Mouse (Mus musculus) embryonic facial prominence, embryonic 12.5 days (tissue): ENCODE measurements around the gene Actr10. TPM values are rescaled to one million over a fixed set of nuclear protein-coding genes. Genes with fewer than 3 reads are reported as not detected.
A peak's percentile ranks its signal among the peaks of the same experiment; 100 is the strongest.

Experiments used
- ATAC-seq: fragments of 200-750 bp; cut with Nextera tagmentation; 2 replicates; pipeline ENCODE4 v1.8.0; 2017; ENCODE audit not compliant: insufficient number of reproducible peaks, insufficient read depth, low FRiP score, low TSS enrichment
- H3K27ac ChIP-seq: fragments of 300-500 bp; sonication (generic); 2 replicates; pipeline ENCODE4 v1.5.1; 2016; ENCODE audit warnings: mild to moderate bottlenecking
- H3K27me3 ChIP-seq: fragments of 300-500 bp; sonication (generic); 2 replicates; pipeline ENCODE4 v1.6.1; 2016; ENCODE audit warnings: mild to moderate bottlenecking, moderate library complexity
- H3K36me3 ChIP-seq: fragments of 300-500 bp; sonication (generic); 2 replicates; pipeline ENCODE4 v1.6.1; 2016; ENCODE audit warnings: mild to moderate bottlenecking
- H3K4me1 ChIP-seq: fragments of 300-500 bp; sonication (generic); 2 replicates; pipeline ENCODE4 v1.6.1; 2016
- H3K4me2 ChIP-seq: fragments of 300-500 bp; sonication (generic); replicated peaks from 2 replicates; pipeline ENCODE4 v1.6.1; 2016; ENCODE audit warnings: mild to moderate bottlenecking, moderate library complexity
- H3K4me3 ChIP-seq: fragments of 300-500 bp; sonication (generic); 2 replicates; pipeline ENCODE4 v1.5.1; 2016; ENCODE audit warnings: mild to moderate bottlenecking
- H3K9ac ChIP-seq: fragments of 300-500 bp; sonication (generic); 2 replicates; pipeline ENCODE4 v1.6.1; 2016; ENCODE audit warnings: mild to moderate bottlenecking, moderate library complexity
- H3K9me3 ChIP-seq: fragments of 300-500 bp; sonication (generic); 2 replicates; pipeline ENCODE4 v1.6.1; 2016; ENCODE audit warnings: mild to moderate bottlenecking, moderate library complexity
- WGBS: fragments of 180-500 bp; shearing (Covaris S2); methylation state at CpG from one replicate; pipeline ENCODE4 v1.1.7; 2016; 5-methylcytosine and 5-hydroxymethylcytosine counted together
- polyA plus RNA-seq: library from polyadenylated mRNA; unstranded; fragments of >200 nt; fragmentation: Nextera tagmentation; extraction: Ambion mirVana; gene quantifications from 2 replicates; pipeline ENCODE4 v1.2.1, GENCODE M21; 2016

The Actr10 gene
- polyA plus RNA-seq = 224 and 237 TPM in 2 replicates

GRCm38 (mm10) chr12:70937571-70938384, at the start of gene Actr10:
Gene Actr10, plus strand, starts transcription at chr12:70937857.
- peaks cover 7% of the 10 kb centered on the region; the same call in 1 of the 2 replicates for H3K4me1 ChIP-seq
- peak within 1 kb of the TSS; percentile 63 for H3K4me2 ChIP-seq
- peak within 1 kb of the TSS; percentile 81 for H3K9ac ChIP-seq
- H3K27me3 ChIP-seq = no peaks in the 10 kb centered on the region
- peak; percentile 92 for ATAC-seq
- no peaks in the 10 kb centered on the region for H3K9me3 ChIP-seq
- peak within 1 kb of the TSS; percentile 89 for H3K27ac ChIP-seq
- WGBS = under 1% methylated on average over 59 of the region's 59 CpGs
- peaks cover 13% of the 10 kb centered on the region; the same call in 1 of the 2 replicates for H3K36me3 ChIP-seq
- peak within 1 kb of the TSS; percentile 76 for H3K4me3 ChIP-seq

DNA sequence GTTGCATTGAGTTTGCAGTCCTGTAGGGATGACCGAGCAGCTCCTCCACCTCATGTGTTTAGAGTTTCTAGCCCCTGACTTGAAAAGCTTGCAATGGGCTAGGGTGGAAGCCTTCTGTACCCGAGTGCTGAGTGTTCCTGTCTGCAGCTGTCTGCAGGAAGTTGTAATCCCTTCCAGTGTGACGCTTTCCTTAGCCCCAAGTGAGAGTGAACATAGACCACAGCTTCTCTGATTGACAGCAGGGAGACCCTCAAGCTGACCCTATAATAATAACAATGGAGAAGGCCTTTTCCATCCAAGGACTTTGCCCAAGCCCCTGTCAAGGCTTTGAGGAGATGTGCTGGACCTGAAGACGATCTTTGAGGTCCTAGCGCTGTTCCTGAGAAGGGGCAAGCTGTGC, 47.3 kb upstream of the Actr10 start:
- Histone ChIP-seq H3K4me3 (no peak overlapping the region), H3K9me3 (no peaks in the 10 kb centered on the region), H3K27me3 (no peaks in the 10 kb centered on the region), H3K4me2 (no peak overlapping the region), H3K9ac (no peak overlapping the region), H3K36me3 (peaks cover 84% of the 10 kb centered on the region), H3K4me1 (no peaks in the 10 kb centered on the region), H3K27ac (no peak overlapping the region)
- no peak for ATAC-seq
- 85% methylated on average over 5 of the region's 5 CpGs for WGBS

DNA sequence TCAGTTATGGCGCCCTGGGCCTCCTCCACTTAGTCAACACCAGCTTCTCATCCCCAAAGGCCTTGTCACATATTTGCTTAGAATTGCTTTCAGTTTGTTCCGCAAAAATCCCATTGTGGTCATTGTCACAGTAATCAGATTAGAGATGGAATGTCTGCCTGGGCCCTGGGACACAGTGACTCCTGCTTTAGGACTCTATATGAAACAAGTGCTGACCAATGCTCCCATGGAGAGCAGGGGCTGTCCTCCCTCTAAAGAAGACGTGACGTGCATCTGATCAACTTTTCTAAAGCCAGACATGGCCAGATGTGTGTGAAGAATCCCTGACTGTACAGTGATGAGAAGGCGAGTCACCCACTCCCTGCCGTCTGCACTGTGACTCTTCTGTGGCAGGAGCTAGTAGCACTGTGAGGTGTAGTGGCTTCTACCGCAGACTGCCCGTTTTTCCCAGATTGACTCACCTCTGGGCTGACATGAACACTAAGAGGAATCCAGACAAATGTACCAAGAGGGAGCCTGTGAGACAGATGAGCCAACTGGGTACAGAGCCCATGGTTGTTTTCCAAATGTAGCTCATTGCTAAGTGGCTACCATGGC, 46.7 kb upstream of the Actr10 start:
- WGBS = 91% methylated on average over 8 of the region's 8 CpGs
- H3K27me3 ChIP-seq = no peaks in the 10 kb centered on the region
- H3K9me3 ChIP-seq = no peaks in the 10 kb centered on the region
- H3K4me3 ChIP-seq = no peak overlapping the region
- no peak overlapping the region for H3K9ac ChIP-seq
- H3K4me2 ChIP-seq = no peak overlapping the region
- no peak overlapping the region for H3K27ac ChIP-seq
- no peak for ATAC-seq
- no peaks in the 10 kb centered on the region for H3K4me1 ChIP-seq
- H3K36me3 ChIP-seq = peaks cover 81% of the 10 kb centered on the region

GRCm38 (mm10) chr12:70895275-70895674, 42.4 kb upstream of the Actr10 start:
- Histone ChIP-seq H3K36me3 (peaks cover 86% of the 10 kb centered on the region), H3K4me2 (no peak overlapping the region), H3K4me1 (no peaks in the 10 kb centered on the region), H3K9ac (no peak overlapping the region), H3K4me3 (no peak overlapping the region), H3K27ac (no peak overlapping the region), H3K27me3 (no peaks in the 10 kb centered on the region), H3K9me3 (no peaks in the 10 kb centered on the region)
- ATAC-seq = no peak
- WGBS = 83% methylated on average over 7 of the region's 7 CpGs

DNA sequence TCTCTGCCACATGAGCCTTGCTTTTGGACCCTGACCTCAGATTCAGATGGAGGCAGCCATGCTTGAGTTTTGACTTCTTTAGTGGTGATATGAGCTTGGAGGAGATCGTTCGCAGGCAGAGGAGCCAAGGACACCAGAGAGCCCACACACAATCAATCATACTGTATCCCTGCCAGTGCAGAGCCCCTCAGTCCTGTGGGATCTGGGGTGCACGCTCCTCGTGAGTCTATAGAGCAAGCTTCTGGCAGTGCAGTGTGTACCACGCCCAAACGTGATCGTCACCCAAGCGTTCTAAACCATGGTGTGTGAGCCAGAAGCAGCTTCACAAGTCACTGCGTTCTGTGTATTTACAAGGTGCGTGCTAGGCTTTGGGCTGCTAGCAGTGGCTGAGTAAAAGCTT, 41.6 kb upstream of the Actr10 start:
- H3K4me1 ChIP-seq = no peaks in the 10 kb centered on the region
- no peaks in the 10 kb centered on the region for H3K9me3 ChIP-seq
- H3K4me2 ChIP-seq = no peak overlapping the region
- no peak overlapping the region for H3K9ac ChIP-seq
- no peak overlapping the region for H3K27ac ChIP-seq
- no peaks in the 10 kb centered on the region for H3K27me3 ChIP-seq
- 92% methylated on average over 10 of the region's 10 CpGs for WGBS
- H3K4me3 ChIP-seq = no peak overlapping the region
- H3K36me3 ChIP-seq = peaks cover 78% of the 10 kb centered on the region
- no peak for ATAC-seq

DNA sequence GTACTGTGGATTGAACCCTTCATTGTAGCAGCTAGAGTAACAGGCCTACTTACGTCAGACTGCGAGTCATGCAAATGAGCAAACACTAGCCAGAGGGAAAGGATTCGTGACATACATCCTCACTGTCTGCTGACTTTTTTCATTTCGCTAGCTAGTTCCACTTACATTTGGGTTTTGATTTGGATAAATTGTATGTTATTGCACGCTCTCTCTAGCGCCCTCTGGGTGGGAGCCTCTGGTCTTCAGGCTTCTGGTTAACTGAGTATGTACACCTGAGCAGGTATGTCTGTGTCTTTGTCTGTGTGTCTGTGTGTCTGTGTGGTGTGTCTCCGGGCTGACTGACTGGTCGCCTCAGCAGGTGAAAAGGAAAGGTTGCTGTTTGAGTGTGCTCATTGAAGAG, 40.2 kb upstream of the Actr10 start:
- Histone ChIP-seq H3K27me3 (no peaks in the 10 kb centered on the region), H3K4me1 (no peaks in the 10 kb centered on the region), H3K4me3 (no peak overlapping the region), H3K36me3 (peaks cover 75% of the 10 kb centered on the region), H3K4me2 (no peak overlapping the region), H3K27ac (no peak overlapping the region), H3K9ac (no peak overlapping the region), H3K9me3 (no peaks in the 10 kb centered on the region)
- 80% methylated on average over 8 of the region's 8 CpGs for WGBS
- ATAC-seq = no peak

DNA sequence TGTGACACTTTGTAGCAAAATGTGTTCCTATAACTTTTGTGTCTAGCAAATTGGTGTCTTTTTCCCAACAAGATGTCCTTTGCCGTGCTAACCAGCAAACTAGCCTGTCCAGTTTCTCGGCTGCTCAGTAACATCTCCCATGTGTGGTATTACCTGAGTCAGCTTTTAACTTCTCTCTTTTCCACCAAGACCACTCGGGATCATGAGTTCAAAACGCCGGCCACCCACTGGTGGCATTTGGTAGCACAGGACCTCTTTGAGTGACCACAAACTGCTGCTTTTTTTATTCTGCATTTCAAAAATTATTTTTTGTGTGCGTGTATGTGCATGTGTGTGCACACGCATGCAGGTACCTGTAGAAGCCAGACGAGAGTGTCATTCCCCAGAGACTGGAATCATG, 39.2 kb upstream of the Actr10 start:
- H3K27me3 ChIP-seq = no peaks in the 10 kb centered on the region
- no peak overlapping the region for H3K9ac ChIP-seq
- no peak overlapping the region for H3K27ac ChIP-seq
- H3K9me3 ChIP-seq = no peaks in the 10 kb centered on the region
- ATAC-seq = no peak
- no peak overlapping the region for H3K4me3 ChIP-seq
- WGBS = 83% methylated on average over 8 of the region's 8 CpGs
- H3K4me1 ChIP-seq = no peaks in the 10 kb centered on the region
- H3K36me3 ChIP-seq = peaks cover 75% of the 10 kb centered on the region
- H3K4me2 ChIP-seq = no peak overlapping the region

- ATAC-seq = no peak
- Histone ChIP-seq H3K27me3 (no peaks in the 10 kb centered on the region), H3K4me3 (no peak overlapping the region), H3K4me2 (no peak overlapping the region), H3K4me1 (no peaks in the 10 kb centered on the region), H3K36me3 (peaks cover 27% of the 10 kb centered on the region), H3K27ac (no peak overlapping the region), H3K9ac (no peak overlapping the region), H3K9me3 (no peaks in the 10 kb centered on the region)
- WGBS = 89% methylated on average over 10 of the region's 10 CpGs
Measured at GRCm38 (mm10) chr12:70904471-70904870, 33.2 kb upstream of the Actr10 start.

DNA sequence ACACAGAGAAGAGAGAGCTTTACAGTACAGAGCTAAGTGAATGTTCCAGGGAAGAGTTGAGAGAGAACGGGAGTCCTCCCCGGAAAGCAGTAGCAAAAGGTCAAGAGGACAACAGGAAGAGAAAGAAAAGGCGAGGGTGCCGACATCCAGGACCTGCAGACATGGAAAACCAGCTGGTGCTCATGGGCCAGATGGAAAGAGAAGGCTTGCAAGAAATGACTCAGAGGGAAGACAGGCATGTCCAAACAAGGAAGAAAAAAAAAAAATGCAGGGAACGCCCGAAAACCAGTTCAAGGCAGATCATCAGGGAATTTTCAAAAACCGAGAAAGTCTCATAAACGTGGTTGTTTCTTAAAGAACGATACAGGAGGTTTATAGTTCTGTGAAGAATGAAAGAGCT, 30.8 kb upstream of the Actr10 start:
- WGBS = 72% methylated on average over 9 of the region's 9 CpGs
- no peak overlapping the region for H3K4me3 ChIP-seq
- no peaks in the 10 kb centered on the region; the same call in 1 of the 2 replicates for H3K4me1 ChIP-seq
- no peaks in the 10 kb centered on the region for H3K9me3 ChIP-seq
- no peak overlapping the region for H3K9ac ChIP-seq
- ATAC-seq = no peak
- no peak overlapping the region for H3K4me2 ChIP-seq
- H3K27ac ChIP-seq = no peak overlapping the region
- H3K27me3 ChIP-seq = no peaks in the 10 kb centered on the region
- H3K36me3 ChIP-seq = peaks cover 19% of the 10 kb centered on the region

DNA sequence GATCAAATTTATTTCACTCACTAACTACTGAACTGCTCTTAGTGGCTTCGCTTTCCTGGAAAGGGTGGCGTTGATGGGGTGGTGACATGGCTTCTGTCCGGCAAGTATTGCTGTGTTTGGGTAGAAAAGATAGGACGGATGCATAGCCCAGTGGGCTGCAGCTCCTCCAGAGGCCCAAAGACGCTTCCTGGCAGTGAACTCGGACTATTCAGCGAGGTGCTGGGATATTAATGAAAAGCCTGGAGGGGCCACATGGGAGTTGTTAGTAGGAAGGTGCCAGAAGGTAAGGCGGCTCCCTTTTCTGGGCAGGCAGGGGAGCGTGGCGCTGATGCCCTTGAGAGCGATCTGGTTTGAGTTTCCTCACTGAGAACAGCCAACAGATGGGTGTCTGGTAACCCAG, 30.0 kb upstream of the Actr10 start:
- H3K27ac ChIP-seq = no peak overlapping the region
- no peak overlapping the region for H3K4me3 ChIP-seq
- H3K27me3 ChIP-seq = no peaks in the 10 kb centered on the region
- H3K36me3 ChIP-seq = peaks cover 14% of the 10 kb centered on the region
- no peak overlapping the region for H3K9ac ChIP-seq
- H3K4me2 ChIP-seq = no peak overlapping the region
- no peaks in the 10 kb centered on the region for H3K9me3 ChIP-seq
- no peak for ATAC-seq
- WGBS = 76% methylated on average over 11 of the region's 11 CpGs
- no peaks in the 10 kb centered on the region; the same call in 1 of the 2 replicates for H3K4me1 ChIP-seq

DNA sequence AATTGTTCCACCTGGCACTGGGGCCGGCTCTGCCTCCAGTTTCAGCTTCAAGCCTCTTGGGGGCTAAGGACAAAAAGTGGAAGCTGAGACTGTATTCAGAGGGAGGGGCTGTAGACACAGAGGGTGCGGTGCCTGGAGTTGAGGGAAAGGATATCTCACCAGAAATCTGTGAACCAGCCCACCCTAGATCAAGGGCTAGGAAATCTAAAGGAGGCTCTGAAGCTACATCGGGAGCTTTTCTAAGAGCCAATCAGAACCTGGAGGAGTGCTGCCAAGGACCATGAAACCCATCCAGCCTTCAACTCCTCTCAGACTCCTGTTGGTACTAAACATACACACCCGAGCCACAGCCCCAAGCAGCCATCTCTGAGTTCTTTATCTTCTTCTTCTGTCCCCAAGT, 29.6 kb upstream of the Actr10 start:
- Histone ChIP-seq H3K27ac (no peak overlapping the region), H3K4me3 (no peak overlapping the region), H3K4me1 (no peaks in the 10 kb centered on the region; the same call in 1 of the 2 replicates), H3K27me3 (no peaks in the 10 kb centered on the region), H3K36me3 (peaks cover 9% of the 10 kb centered on the region), H3K9ac (no peak overlapping the region), H3K4me2 (no peak overlapping the region), H3K9me3 (no peaks in the 10 kb centered on the region)
- WGBS = 65% methylated on average over 4 of the region's 4 CpGs
- ATAC-seq = no peak

GRCm38 (mm10) chr12:70910241-70910720, 27.4 kb upstream of the Actr10 start:
- Histone ChIP-seq H3K4me1 (no peaks in the 10 kb centered on the region; the same call in 1 of the 2 replicates), H3K9ac (no peak overlapping the region), H3K4me3 (no peak overlapping the region), H3K27me3 (no peaks in the 10 kb centered on the region), H3K4me2 (no peak overlapping the region), H3K27ac (no peak overlapping the region), H3K36me3 (no peaks in the 10 kb centered on the region), H3K9me3 (no peaks in the 10 kb centered on the region)
- peak; percentile 57 for ATAC-seq
- 12% methylated on average over 9 of the region's 9 CpGs for WGBS
